Mouse (Mus musculus) heart, embryonic 12.5 days (tissue): ENCODE measurements around the gene Mettl17. TPM values are rescaled to one million over a fixed set of nuclear protein-coding genes. Genes with fewer than 3 reads are reported as not detected.

ENCODE experiments used
- ATAC-seq: fragments of 200-750 bp; cut with Nextera tagmentation; 2 replicates; pipeline ENCODE4 v1.8.0; 2017; ENCODE audit warnings: moderate TSS enrichment, moderate library complexity; ENCODE audit not compliant: insufficient number of reproducible peaks, low FRiP score
- H3K27ac ChIP-seq: fragments of 300-500 bp; sonication (generic); 2 replicates; pipeline ENCODE4 v1.5.1; 2016; ENCODE audit warnings: mild to moderate bottlenecking, moderate library complexity; ENCODE audit not compliant: poor library complexity, severe bottlenecking
- H3K27me3 ChIP-seq: fragments of 300-500 bp; sonication (generic); replicated peaks from 2 replicates; pipeline ENCODE4 v1.6.1; 2016; ENCODE audit warnings: mild to moderate bottlenecking, moderate library complexity
- H3K36me3 ChIP-seq: fragments of 300-500 bp; sonication (generic); 2 replicates; pipeline ENCODE4 v1.6.1; 2016; ENCODE audit warnings: mild to moderate bottlenecking, moderate library complexity
- H3K4me1 ChIP-seq: fragments of 300-500 bp; sonication (generic); replicated peaks from 2 replicates; pipeline ENCODE4 v1.6.1; 2016; ENCODE audit warnings: mild to moderate bottlenecking
- H3K4me2 ChIP-seq: fragments of 300-500 bp; sonication (generic); 2 replicates; pipeline ENCODE4 v1.6.1; 2016; ENCODE audit warnings: mild to moderate bottlenecking, moderate library complexity
- H3K4me3 ChIP-seq: fragments of 300-500 bp; sonication (generic); 2 replicates; pipeline ENCODE4 v1.5.1; 2016; ENCODE audit warnings: mild to moderate bottlenecking
- H3K9ac ChIP-seq: fragments of 300-500 bp; sonication (generic); 2 replicates; pipeline ENCODE4 v1.6.1; 2016; ENCODE audit warnings: mild to moderate bottlenecking, moderate library complexity
- H3K9me3 ChIP-seq: fragments of 300-500 bp; sonication (generic); replicated peaks from 2 replicates; pipeline ENCODE4 v1.6.1; 2016; ENCODE audit warnings: mild to moderate bottlenecking, moderate library complexity
- WGBS: fragments of 180-500 bp; shearing (Covaris S2); methylation state at CpG from one replicate; pipeline ENCODE4 v1.1.7; 2016; 5-methylcytosine and 5-hydroxymethylcytosine counted together
- polyA plus RNA-seq: library from polyadenylated mRNA; unstranded; fragments of >200 nt; fragmentation: Nextera tagmentation; extraction: Ambion mirVana; gene quantifications from 2 replicates; pipeline ENCODE4 v1.2.1, GENCODE M21; 2016

Mettl17 gene
- polyA plus RNA-seq, 1 experiment from 2014 or later: 40.4 TPM

DNA sequence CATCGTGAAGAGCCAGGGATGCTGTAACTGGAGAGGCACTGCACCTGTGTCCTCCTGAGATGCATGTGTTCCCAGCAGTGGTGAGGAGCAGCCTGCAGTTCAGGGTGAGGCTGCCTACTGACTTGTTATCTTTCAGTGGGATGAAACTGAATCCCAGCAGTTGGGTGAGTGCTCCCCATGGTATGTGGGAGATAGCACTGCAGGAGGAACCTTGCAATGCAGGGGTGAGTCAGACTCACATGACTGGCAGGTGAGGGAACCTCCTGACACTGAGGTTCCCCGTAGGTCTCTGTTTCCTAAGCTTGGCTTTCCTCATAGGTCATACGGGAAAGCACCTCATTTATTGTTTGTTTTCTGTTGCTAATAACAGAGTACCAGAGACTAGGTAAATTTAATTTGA is 7.1 kb upstream of the Mettl17 start:
- Histone ChIP-seq H3K27me3 (0 out of 2 replicates have a peak, but pooled peaks cover 6% of the 10 kb centered on the region), H3K36me3 (no peaks in the 10 kb centered on the region), H3K9ac (no peak overlapping the region), H3K27ac (no peak overlapping the region), H3K9me3 (no peaks in the 10 kb centered on the region), H3K4me3 (no peak overlapping the region), H3K4me1 (no peaks in the 10 kb centered on the region), H3K4me2 (no peak overlapping the region)
- 66% methylated on average over 3 of the region's 3 CpGs for WGBS
- no peak for ATAC-seq

DNA sequence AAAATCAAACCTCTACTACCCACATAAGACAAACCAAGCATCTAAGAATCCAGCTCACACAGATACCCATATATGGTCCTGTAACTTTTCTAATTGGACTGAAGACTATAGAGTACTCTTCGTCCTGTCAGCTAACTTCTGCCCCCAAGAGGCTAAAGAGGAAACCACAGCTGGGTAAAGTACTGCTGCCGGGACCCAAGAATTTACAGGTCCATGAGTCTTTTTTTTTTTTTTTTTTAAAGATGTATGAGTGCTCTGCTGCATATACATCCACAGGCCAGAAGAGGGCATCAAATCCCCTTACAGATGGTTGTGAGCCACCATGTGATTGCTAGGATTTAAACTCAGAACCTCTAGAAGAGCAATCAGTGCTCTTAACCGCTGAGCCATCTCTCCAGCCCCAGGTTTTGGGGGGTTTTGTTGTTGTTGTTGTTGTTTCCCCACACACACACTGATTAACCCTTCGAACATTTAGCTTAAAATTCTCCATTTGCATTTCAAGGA is 1.1 kb upstream of the Mettl17 start:
- peaks cover 11% of the 10 kb centered on the region for H3K4me1 ChIP-seq
- H3K4me2 ChIP-seq: peak overlapping the region; percentile 98
- H3K4me3 ChIP-seq: peak overlapping the region; percentile 80
- H3K9ac ChIP-seq: peak overlapping the region; percentile 72; the same call in 1 of the 2 replicates
- no peaks in the 10 kb centered on the region for H3K9me3 ChIP-seq
- no peaks in the 10 kb centered on the region for H3K27me3 ChIP-seq
- peaks cover 24% of the 10 kb centered on the region for H3K36me3 ChIP-seq
- H3K27ac ChIP-seq: peak overlapping the region; percentile 87
- 0% methylated on average over 4 of the region's 4 CpGs for whole genome bisulfite sequencing
- ATAC-seq: peak; percentile 36; the same call in 1 of the 2 replicates

DNA sequence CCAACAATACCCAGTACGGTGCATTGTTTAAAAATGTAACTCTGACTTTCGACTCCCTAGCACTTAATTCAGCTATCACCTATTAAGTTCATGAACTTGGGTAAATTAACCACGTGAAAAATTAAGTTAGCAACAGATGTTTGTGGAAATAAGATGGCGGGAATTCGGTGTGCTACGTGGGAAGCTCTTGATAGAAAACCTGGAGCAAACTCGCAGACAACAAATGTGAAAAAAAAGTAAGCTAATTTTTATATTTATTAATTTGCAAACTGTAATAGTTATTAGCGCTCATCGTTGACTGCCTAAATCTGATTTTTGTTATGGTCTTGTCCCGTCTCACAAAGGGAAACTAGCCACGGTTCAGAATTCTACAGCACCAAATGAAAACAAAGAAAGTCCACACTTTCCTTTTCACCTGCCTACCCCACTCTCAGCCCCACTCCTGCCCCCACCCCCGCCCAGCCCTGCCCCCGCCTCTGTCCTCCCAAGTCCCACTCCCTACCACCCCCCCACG is 554 bp upstream of the Mettl17 start:
- Histone ChIP-seq H3K36me3 (peaks cover 29% of the 10 kb centered on the region), H3K4me1 (peaks cover 11% of the 10 kb centered on the region), H3K9me3 (no peaks in the 10 kb centered on the region), H3K27ac (peak overlapping the region; percentile 87), H3K9ac (peak overlapping the region; percentile 72; the same call in 1 of the 2 replicates), H3K27me3 (no peaks in the 10 kb centered on the region), H3K4me2 (peak overlapping the region; percentile 98), H3K4me3 (peak overlapping the region; percentile 80)
- peak; percentile 33; the same call in 1 of the 2 replicates for ATAC-seq
- whole genome bisulfite sequencing: 1% methylated on average over 14 of the region's 14 CpGs

DNA sequence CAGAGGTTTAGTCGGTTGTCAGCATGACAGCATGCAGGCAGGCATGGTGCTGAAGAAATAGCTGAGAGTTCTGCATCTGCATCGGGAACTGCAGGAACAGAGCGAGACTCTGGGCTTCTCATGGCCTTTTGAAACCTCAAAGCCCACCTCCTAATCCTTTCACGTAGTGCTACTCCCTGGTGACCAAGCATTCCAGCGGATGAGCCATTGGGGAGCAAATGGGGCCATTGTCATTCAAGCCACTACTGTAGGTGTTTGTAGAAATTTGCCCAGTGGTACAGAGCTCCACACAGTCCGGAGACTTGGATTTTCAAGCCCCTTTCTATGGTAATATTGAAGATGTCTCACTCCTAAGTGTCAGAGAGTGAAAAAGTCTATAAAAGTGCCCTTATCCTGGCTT is 1.4 kb downstream of the Mettl17 start:
- Histone ChIP-seq H3K27ac (no peak overlapping the region), H3K27me3 (no peaks in the 10 kb centered on the region), H3K36me3 (peaks cover 47% of the 10 kb centered on the region), H3K4me2 (peak overlapping the region; percentile 98), H3K9me3 (no peaks in the 10 kb centered on the region), H3K4me3 (peak overlapping the region; percentile 80; the same call in 1 of the 2 replicates), H3K9ac (no peak overlapping the region; the same call in 1 of the 2 replicates), H3K4me1 (peaks cover 11% of the 10 kb centered on the region)
- ATAC-seq: no peak
- WGBS: 66% methylated on average over 6 of the region's 6 CpGs

DNA sequence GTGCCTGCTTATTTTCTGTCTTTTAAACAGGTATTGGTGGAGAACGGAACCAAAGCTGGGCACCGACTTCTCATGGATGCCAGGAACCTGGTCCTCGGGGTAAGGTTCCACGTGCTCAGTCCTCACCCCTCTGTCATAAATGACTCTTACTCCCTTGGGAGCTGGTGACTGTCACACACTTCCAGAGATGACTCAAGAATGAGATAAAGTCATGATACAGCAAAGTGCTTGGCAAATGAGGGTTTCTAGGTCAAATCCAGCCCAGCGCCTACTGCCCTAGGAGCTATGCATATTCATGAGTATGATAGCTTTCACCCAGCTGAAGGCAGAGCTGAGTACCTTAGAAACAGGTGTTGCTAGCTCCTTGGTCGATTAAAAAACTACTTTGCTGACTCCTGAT is 5.2 kb downstream of the Mettl17 start:
- Histone ChIP-seq H3K27ac (no peak overlapping the region), H3K9ac (no peak overlapping the region), H3K4me1 (peaks cover 26% of the 10 kb centered on the region), H3K9me3 (no peaks in the 10 kb centered on the region), H3K4me3 (no peak overlapping the region), H3K36me3 (peaks cover 61% of the 10 kb centered on the region), H3K27me3 (no peaks in the 10 kb centered on the region), H3K4me2 (no peak overlapping the region)
- WGBS: 88% methylated on average over 6 of the region's 6 CpGs
- no peak for ATAC-seq

DNA sequence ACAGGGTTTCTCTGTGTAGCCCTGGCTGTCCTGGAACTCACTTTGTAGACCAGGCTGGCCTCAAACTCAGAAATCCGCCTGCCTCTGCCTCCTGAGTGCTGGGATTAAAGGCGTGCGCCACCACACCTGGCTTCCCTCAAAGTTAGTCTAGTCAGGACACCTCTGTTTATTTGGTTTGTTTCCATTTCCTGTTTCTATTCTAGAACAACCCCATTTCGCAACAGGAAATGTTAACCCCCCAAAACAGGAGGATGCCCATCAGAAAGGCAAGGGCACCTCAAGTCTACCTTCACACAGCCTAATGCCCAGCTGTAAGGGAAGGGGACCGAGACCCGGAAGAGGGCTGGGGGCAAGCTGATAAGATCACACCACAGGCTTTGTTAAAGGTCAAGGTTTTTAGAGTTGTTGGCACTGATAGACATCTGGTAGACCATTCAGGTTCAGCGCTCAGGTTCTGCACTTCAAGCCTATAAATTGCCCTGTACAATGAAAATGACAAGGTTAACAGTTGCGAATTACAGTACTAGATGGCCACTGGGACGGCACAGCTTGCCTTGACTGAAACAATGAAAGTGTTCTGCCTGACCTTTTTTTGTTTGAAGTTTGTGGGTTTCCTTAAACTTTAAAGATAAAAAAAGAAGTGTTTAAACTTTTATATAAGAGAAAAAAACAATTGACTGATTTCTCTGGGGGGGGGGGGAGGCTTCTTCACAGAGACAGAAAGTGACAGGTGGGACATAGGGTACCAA is 7.7 kb downstream of the Mettl17 start, which contains the start of gene Slc39a2:
TSS of gene Slc39a2 (plus strand) at position 699 of the 749 bp plus-strand sequence.
- Histone ChIP-seq H3K9me3 (no peaks in the 10 kb centered on the region), H3K4me3 (no peak within 1 kb of the TSS), H3K4me2 (no peak within 1 kb of the TSS), H3K4me1 (peaks cover 15% of the 10 kb centered on the region), H3K36me3 (peaks cover 48% of the 10 kb centered on the region), H3K9ac (no peak within 1 kb of the TSS), H3K27me3 (no peaks in the 10 kb centered on the region), H3K27ac (no peak within 1 kb of the TSS)
- ATAC-seq: no peak
- 91% methylated on average over 9 of the region's 9 CpGs for WGBS

DNA sequence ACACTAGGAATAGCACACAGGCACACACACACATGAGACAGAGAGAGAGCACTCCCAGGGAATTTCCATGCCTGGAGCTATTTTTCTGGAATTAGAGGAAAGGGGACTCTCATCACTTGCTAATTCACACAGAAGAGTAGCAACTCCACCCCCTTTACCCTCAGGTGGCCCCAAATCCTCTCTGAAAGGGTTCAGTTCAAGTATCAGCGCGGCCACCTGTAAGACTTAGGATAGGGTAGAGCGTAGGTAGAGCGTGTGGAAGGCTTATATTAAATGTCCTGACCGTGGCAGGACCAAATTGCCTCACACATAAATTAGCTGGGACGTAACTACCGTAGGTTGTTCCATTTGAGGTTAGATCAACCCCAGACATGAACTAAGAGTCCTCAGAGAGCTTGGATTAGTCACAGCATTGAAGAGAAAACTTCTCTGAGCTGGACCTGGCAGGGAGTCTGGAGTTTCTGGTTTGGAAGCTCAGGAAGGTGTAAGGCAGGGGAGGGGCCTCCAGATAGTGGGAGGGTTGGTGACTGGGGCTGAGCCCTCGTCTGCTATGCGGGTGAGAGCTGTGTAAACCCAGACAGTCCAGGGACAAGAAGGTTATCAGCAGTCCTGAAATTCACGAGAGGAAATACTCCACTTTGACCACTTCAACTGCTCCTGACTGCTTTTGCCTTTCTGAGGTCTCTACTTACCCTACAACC is 8.6 kb downstream of the Mettl17 start:
- Histone ChIP-seq H3K9me3 (no peaks in the 10 kb centered on the region), H3K9ac (no peak overlapping the region), H3K4me2 (no peak overlapping the region), H3K4me1 (peaks cover 15% of the 10 kb centered on the region), H3K36me3 (peaks cover 40% of the 10 kb centered on the region), H3K27ac (no peak overlapping the region), H3K4me3 (no peak overlapping the region), H3K27me3 (no peaks in the 10 kb centered on the region)
- 19% methylated on average over 10 of the region's 10 CpGs for WGBS
- peak; percentile 52; the same call in 1 of the 2 replicates for ATAC-seq

DNA sequence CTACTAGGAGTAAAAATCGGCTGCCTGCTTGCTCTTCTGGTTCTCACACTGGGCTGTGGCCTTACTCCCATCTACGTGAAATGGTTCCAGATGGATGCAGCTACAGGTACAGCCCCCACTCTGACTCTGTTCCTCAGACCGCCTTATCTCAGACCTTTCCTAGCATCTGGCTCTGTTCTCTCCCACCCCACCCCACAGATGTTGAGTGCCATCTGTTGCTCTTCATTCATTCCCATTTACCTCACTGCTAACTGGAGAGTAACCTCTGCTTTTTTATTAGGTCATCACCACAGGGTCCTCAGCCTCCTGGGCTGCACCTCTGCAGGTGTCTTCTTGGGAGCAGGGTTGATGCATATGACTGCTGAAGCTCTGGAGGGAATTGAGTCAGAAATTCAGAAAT is 9.2 kb downstream of the Mettl17 start:
- ATAC-seq: no peak
- H3K9ac ChIP-seq: no peak overlapping the region
- peaks cover 35% of the 10 kb centered on the region for H3K36me3 ChIP-seq
- no peaks in the 10 kb centered on the region for H3K9me3 ChIP-seq
- peaks cover 15% of the 10 kb centered on the region for H3K4me1 ChIP-seq
- H3K4me2 ChIP-seq: no peak overlapping the region
- no peak overlapping the region for H3K4me3 ChIP-seq
- H3K27ac ChIP-seq: no peak overlapping the region
- H3K27me3 ChIP-seq: no peaks in the 10 kb centered on the region
- WGBS: 34% methylated on average over 3 of the region's 3 CpGs

DNA sequence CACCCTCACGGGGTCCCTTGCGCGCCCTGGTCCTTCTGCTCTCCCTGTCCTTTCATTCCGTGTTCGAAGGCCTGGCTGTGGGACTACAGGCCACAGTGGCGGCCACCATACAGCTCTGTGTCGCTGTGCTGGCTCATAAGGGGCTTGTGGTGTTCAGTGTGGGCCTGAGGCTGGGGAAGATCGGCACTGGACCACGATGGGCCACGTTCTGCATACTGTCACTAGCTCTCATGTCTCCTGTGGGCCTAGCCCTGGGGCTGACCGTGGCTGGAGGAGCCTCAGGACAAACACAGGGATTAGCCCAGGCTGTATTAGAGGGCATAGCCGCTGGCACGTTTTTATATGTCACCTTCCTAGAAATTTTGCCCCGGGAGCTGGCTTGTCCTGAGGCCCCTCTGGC is 10.4 kb downstream of the Mettl17 start:
- Histone ChIP-seq H3K27me3 (no peaks in the 10 kb centered on the region), H3K9ac (no peak overlapping the region), H3K4me2 (no peak overlapping the region), H3K36me3 (peaks cover 22% of the 10 kb centered on the region), H3K9me3 (no peaks in the 10 kb centered on the region; the same call in 1 of the 2 replicates), H3K4me3 (no peak overlapping the region), H3K27ac (no peak overlapping the region), H3K4me1 (peaks cover 15% of the 10 kb centered on the region)
- 80% methylated on average over 14 of the region's 14 CpGs for WGBS
- ATAC-seq: no peak

DNA sequence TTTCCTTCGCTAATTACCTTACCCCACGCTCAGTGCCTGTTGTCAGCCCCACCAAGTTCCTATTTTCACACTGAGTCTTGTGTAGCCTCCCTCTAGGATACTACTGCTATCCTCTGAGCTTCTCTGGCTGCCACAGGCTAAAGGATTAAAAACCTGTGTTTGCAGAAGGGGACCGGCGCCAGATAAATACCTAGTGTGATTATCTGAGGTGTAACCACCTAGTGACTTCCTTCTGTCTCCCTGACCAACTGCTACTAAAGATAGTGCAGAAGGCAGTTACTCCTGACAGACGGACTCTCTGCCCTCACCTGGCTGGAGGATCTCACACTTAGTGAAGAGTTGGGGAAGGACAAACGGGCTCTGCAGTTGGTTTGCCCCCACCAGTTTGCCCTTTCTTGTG is 11.4 kb downstream of the Mettl17 start:
- H3K9me3 ChIP-seq: no peaks in the 10 kb centered on the region; the same call in 1 of the 2 replicates
- H3K4me1 ChIP-seq: peaks cover 15% of the 10 kb centered on the region
- peaks cover 14% of the 10 kb centered on the region for H3K36me3 ChIP-seq
- no peak overlapping the region for H3K4me3 ChIP-seq
- no peaks in the 10 kb centered on the region for H3K27me3 ChIP-seq
- WGBS: 66% methylated on average over 6 of the region's 6 CpGs
- no peak overlapping the region for H3K27ac ChIP-seq
- H3K4me2 ChIP-seq: no peak overlapping the region
- H3K9ac ChIP-seq: no peak overlapping the region
- ATAC-seq: no peak
